Mouse (Mus musculus) lung, embryonic 15.5 days (tissue): Measurements from ENCODE around the gene Ncmap. TPM values are rescaled to one million over a fixed set of nuclear protein-coding genes. Genes with fewer than 3 reads are reported as not detected.
A peak's percentile ranks its signal among the peaks of the same experiment; 100 is the strongest.
"Not testable (repeated sequence)": the region's sequence is repeated elsewhere in the genome, so short reads cannot be mapped to it uniquely, and the experiment has no call there.

Source experiments
- ATAC-seq: fragments of 200-750 bp; cut with Nextera tagmentation; 2 replicates; pipeline ENCODE4 v1.8.0; 2017; ENCODE audit warnings: moderate number of reproducible peaks, borderline replicate concordance; ENCODE audit not compliant: low FRiP score, low TSS enrichment; ENCODE audit errors: extremely low read depth
- H3K27ac ChIP-seq: fragments of 300-500 bp; sonication (generic); 2 replicates; pipeline ENCODE4 v1.5.1; 2015; ENCODE audit warnings: moderate library complexity, mild to moderate bottlenecking, inconsistent platforms
- H3K27me3 ChIP-seq: fragments of 300-500 bp; sonication (generic); 2 replicates; pipeline ENCODE4 v1.6.1; 2015; ENCODE audit warnings: inconsistent platforms
- H3K36me3 ChIP-seq: fragments of 300-500 bp; sonication (generic); 2 replicates; pipeline ENCODE4 v1.6.1; 2015; ENCODE audit warnings: inconsistent platforms
- H3K4me1 ChIP-seq: fragments of 300-500 bp; sonication (generic); 2 replicates; pipeline ENCODE4 v1.6.1; 2015; ENCODE audit warnings: inconsistent platforms
- H3K4me2 ChIP-seq: fragments of 300-500 bp; sonication (generic); 2 replicates; pipeline ENCODE4 v1.6.1; 2015; ENCODE audit warnings: inconsistent platforms, mild to moderate bottlenecking, moderate library complexity
- H3K4me3 ChIP-seq: fragments of 300-500 bp; sonication (generic); 2 replicates; pipeline ENCODE4 v1.5.1; 2015; ENCODE audit warnings: mild to moderate bottlenecking, inconsistent platforms
- H3K9ac ChIP-seq: fragments of 300-500 bp; sonication (generic); 2 replicates; pipeline ENCODE4 v1.6.1; 2015; ENCODE audit warnings: inconsistent platforms
- H3K9me3 ChIP-seq: fragments of 300-500 bp; sonication (generic); 2 replicates; pipeline ENCODE4 v1.6.1; 2016; ENCODE audit warnings: inconsistent platforms
- WGBS: fragments of 180-500 bp; shearing (Covaris S2); methylation state at CpG from one replicate; pipeline ENCODE4 v1.1.7; 2015; 5-methylcytosine and 5-hydroxymethylcytosine counted together
- polyA plus RNA-seq: library from polyadenylated mRNA; unstranded; fragments of >200 nt; fragmentation: Nextera tagmentation; extraction: Ambion mirVana; gene quantifications from 2 replicates; pipeline ENCODE4 v1.2.1, GENCODE M21; 2015

Ncmap gene
- polyA plus RNA-seq, 1 experiment from 2014 or later: 5.6 TPM

GRCm38 (mm10) chr4:135362828-135363227, 35.2 kb downstream of the Ncmap start:
- Histone ChIP-seq H3K36me3 (no peaks in the 10 kb centered on the region), H3K4me1 (no peaks in the 10 kb centered on the region), H3K4me3 (no peak overlapping the region), H3K4me2 (no peak overlapping the region), H3K27me3 (no peaks in the 10 kb centered on the region), H3K27ac (no peak overlapping the region), H3K9me3 (no peaks in the 10 kb centered on the region), H3K9ac (no peak overlapping the region)
- no peak for ATAC-seq
- WGBS: 35% methylated on average over 6 of the region's 6 CpGs

- no peak overlapping the region for H3K9ac ChIP-seq
- H3K27ac ChIP-seq: no peak overlapping the region
- H3K4me2 ChIP-seq: no peak overlapping the region
- no peak overlapping the region for H3K4me3 ChIP-seq
- no peaks in the 10 kb centered on the region for H3K4me1 ChIP-seq
- ATAC-seq: no peak
- no peaks in the 10 kb centered on the region for H3K36me3 ChIP-seq
- no peaks in the 10 kb centered on the region for H3K27me3 ChIP-seq
- no peaks in the 10 kb centered on the region for H3K9me3 ChIP-seq
- WGBS: 85% methylated on average over 12 of the region's 12 CpGs
Observed at GRCm38 (mm10) chr4:135361722-135362121, 36.3 kb downstream of the Ncmap start.

GRCm38 (mm10) chr4:135358736-135359135, 39.3 kb downstream of the Ncmap start:
- H3K9ac ChIP-seq: no peak overlapping the region
- no peaks in the 10 kb centered on the region for H3K36me3 ChIP-seq
- no peak overlapping the region for H3K27ac ChIP-seq
- peaks cover 10% of the 10 kb centered on the region for H3K4me1 ChIP-seq
- H3K4me3 ChIP-seq: no peak overlapping the region
- H3K27me3 ChIP-seq: no peaks in the 10 kb centered on the region
- H3K9me3 ChIP-seq: no peaks in the 10 kb centered on the region
- no peak overlapping the region for H3K4me2 ChIP-seq
- WGBS: 3% methylated on average over 6 of the region's 6 CpGs
- ATAC-seq: no peak

DNA sequence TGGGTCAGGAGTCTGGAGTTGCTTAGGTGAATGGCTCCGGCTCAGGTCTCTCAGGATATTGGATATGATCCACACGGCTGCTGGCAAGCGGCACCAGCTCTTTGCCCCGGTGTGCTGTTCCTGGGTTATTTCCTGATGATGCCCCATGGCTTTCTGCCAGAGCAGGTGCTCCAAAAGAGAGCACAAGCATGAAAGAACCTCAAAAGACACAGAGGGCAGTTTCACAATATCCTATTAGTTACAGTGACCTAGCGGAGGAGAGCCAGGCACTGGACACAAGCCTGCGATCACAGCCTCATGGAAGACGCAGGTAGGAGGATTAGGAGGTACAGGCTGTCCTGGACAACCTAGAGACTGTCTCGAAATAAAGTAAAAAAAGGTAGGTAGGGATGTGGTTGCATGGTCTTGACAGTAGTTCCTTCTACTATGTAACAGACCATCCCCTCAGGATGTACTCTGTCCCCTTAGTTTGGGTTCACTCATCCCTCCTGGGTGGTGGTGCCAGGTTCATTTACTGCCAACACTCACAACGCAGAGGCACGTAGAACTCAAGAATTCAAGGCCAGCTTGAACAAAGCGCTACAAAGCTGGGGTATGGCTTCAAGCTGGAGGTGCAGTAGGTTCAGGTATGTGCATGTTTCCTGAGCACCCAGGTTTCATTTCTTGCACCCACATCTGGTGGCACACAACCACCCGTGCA, 40.7 kb downstream of the Ncmap start:
- WGBS: 69% methylated on average over 12 of the region's 12 CpGs

GRCm38 (mm10) chr4:135355886-135356550, 42.0 kb downstream of the Ncmap start:
- Histone ChIP-seq H3K27me3 (no peaks in the 10 kb centered on the region), H3K4me1 (peaks cover 20% of the 10 kb centered on the region), H3K4me2 (no peak overlapping the region), H3K27ac (peak overlapping the region; percentile 76), H3K9me3 (no peaks in the 10 kb centered on the region), H3K36me3 (peaks cover 2% of the 10 kb centered on the region; the same call in 1 of the 2 replicates), H3K9ac (no peak overlapping the region), H3K4me3 (no peak overlapping the region)
- no peak for ATAC-seq
- 49% methylated on average over 9 of the region's 9 CpGs for WGBS

More for the DNA sequence above, 40.7 kb downstream of the Ncmap start:
- peaks cover 10% of the 10 kb centered on the region for H3K4me1 ChIP-seq
- no peak for ATAC-seq
- no peaks in the 10 kb centered on the region for H3K9me3 ChIP-seq
- peak overlapping the region; percentile 76; the same call in 1 of the 2 replicates for H3K27ac ChIP-seq
- H3K36me3 ChIP-seq: no peaks in the 10 kb centered on the region
- no peaks in the 10 kb centered on the region for H3K27me3 ChIP-seq
- no peak overlapping the region for H3K9ac ChIP-seq
- no peak overlapping the region for H3K4me3 ChIP-seq
- H3K4me2 ChIP-seq: no peak overlapping the region

GRCm38 (mm10) chr4:135354751-135355150, 43.3 kb downstream of the Ncmap start:
- not testable (repeated sequence) for H3K36me3 ChIP-seq, H3K4me3 ChIP-seq, H3K9ac ChIP-seq, H3K4me2 ChIP-seq, H3K9me3 ChIP-seq, H3K27me3 ChIP-seq, ATAC-seq
- peaks cover 20% of the 10 kb centered on the region for H3K4me1 ChIP-seq
- H3K27ac ChIP-seq: peak overlapping the region; percentile 100; the same call in 1 of the 2 replicates

DNA sequence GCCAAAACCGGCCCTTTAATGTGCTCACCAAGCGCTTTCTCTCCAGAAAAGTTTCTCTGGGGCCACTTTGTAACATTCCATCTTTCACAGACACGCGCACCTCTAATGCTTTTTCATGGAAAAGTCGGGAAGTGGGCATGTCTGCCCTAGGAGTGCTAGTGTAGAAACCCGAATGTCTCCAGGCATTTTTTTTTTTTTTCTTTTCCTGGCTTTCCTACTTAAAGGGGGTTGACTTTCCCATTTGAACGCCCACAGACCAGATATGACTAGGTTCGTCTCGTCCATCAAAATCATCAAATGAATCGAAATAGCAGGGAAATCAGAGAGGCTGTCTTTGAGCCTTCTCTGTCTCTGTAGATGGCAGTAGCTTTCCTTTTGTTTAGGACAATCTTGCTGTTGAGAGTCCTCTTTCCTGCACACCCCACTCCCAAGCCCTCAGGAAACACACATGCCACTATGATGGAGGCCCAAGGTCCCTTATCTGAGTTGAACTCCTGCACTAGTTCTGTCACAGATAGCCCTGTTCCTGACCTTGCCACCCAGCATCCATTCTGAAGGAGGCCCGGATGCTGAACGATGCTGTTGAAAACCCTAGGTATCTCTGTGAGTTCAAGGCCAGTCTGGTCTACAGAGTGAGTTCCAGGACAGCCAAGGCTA, 44.1 kb downstream of the Ncmap start:
- 6% methylated on average over 12 of the region's 12 CpGs for WGBS
- no peak for ATAC-seq
- Histone ChIP-seq H3K4me2 (peak overlapping the region; percentile 79), H3K9me3 (no peaks in the 10 kb centered on the region), H3K27me3 (no peaks in the 10 kb centered on the region), H3K4me1 (peaks cover 20% of the 10 kb centered on the region), H3K27ac (peak overlapping the region; percentile 100), H3K4me3 (peak overlapping the region; percentile 78), H3K9ac (peak overlapping the region; percentile 46), H3K36me3 (peaks cover 6% of the 10 kb centered on the region; the same call in 1 of the 2 replicates)

DNA sequence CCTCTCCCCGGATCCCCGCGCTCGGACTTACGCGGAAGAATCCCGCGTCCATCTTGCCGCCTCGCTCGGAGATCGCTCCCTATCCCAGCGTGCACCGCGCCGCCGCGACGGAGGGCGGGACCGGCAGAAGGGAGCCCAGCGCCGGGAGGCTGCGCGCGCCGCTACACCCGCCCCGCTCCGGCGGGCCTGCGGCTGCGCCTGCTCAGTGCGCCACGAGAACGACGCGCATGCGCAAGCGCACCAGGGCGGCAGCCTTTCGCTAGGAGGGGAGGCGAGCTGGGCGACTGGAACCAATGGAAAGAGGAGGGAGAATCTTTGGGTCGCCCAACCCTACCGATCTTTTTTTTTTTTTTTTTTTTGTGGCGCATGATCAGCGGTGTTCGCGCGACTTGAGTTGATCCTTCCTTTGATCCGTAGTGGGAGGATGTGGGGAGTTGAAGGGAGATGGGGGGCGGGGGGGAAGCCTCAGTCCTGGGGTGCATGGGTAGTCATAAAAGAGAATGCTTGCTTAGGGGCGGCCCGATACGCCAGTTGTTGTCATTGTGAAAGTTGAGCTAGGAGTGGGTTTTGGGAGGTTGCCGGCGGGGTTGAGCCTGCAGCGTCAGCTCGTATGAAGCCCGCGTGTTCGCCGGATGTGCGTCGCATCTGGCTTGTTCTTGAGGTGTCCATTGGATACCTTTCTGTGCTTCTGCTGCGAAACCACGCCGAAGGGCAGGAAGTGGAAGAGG, 44.8 kb downstream of the Ncmap start, which contains the start of gene Srrm1:
Srrm1 (minus strand) TSS at position 256 of the 728 bp plus-strand sequence.
- WGBS: under 1% methylated on average over 69 of the region's 69 CpGs
- Histone ChIP-seq H3K4me1 (peaks cover 20% of the 10 kb centered on the region), H3K9ac (peak within 1 kb of the TSS; percentile 99), H3K4me3 (peak within 1 kb of the TSS; percentile 78), H3K27me3 (no peaks in the 10 kb centered on the region), H3K4me2 (peak within 1 kb of the TSS; percentile 79), H3K9me3 (no peaks in the 10 kb centered on the region), H3K36me3 (peaks cover 6% of the 10 kb centered on the region; the same call in 1 of the 2 replicates), H3K27ac (peak within 1 kb of the TSS; percentile 100)
- ATAC-seq: peak; percentile 94

DNA sequence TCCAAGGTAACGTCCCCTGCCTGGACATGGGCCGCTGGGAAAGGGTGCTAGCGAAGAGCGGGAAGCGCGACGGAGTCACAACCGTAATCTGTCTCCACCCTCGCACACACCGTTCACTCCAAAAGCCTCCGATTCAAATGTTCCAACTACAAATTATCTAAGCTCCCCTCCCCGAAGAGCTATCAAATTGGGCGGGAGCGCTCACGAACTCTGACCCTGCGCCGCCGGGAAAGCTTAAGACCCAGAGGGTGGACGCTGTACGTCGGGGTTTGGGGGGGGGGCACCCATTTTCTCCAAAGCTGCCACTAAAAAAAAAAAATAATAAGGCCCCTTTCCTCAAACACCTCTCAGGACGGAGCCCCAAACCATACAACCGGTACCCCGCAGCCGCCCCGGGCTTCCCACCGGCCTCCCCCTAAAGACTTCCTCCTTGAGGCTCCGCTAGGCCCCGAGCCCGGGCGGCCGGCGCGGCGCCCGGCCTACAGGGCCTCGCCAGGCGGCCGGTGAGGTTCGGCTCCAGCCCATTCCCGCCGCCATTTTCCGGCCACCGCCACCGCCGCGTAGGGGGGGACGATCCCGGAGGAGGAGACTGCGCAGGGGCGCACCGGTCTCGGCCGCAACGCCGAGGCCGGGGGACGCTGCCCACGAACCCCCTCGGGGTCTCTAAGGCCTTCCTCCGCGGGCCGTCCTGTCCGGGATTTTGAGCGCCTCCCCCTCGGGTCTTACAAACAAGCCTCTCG, 45.5 kb downstream of the Ncmap start:
- H3K4me3 ChIP-seq: peak overlapping the region; percentile 78
- H3K4me2 ChIP-seq: peak overlapping the region; percentile 68
- H3K27me3 ChIP-seq: no peaks in the 10 kb centered on the region

GRCm38 (mm10) chr4:135337376-135337942, 60.6 kb downstream of the Ncmap start:
- no peak overlapping the region for H3K4me2 ChIP-seq
- peaks cover 11% of the 10 kb centered on the region; the same call in 1 of the 2 replicates for H3K4me1 ChIP-seq
- H3K9ac ChIP-seq: no peak overlapping the region
- no peaks in the 10 kb centered on the region for H3K27me3 ChIP-seq
- peaks cover 98% of the 10 kb centered on the region for H3K36me3 ChIP-seq
- no peak overlapping the region for H3K4me3 ChIP-seq
- WGBS: 65% methylated on average over 14 of the region's 14 CpGs
- ATAC-seq: no peak
- peak overlapping the region; percentile 41; the same call in 1 of the 2 replicates for H3K27ac ChIP-seq
- no peaks in the 10 kb centered on the region for H3K9me3 ChIP-seq

More for the DNA sequence above, 45.5 kb downstream of the Ncmap start:
- Histone ChIP-seq H3K4me1 (peaks cover 20% of the 10 kb centered on the region), H3K27ac (peak overlapping the region; percentile 100), H3K9ac (peak overlapping the region; percentile 99), H3K36me3 (peaks cover 8% of the 10 kb centered on the region), H3K9me3 (no peaks in the 10 kb centered on the region)
- WGBS: under 1% methylated on average over 67 of the region's 67 CpGs
- ATAC-seq: peak; percentile 36
